Mouse (Mus musculus) lung, embryonic 15.5 days (tissue): ENCODE results near the gene Paqr9. TPM values are rescaled to one million over a fixed set of nuclear protein-coding genes. Genes with fewer than 3 reads are reported as not detected.

Experiments used
- ATAC-seq: fragments of 200-750 bp; cut with Nextera tagmentation; 2 replicates; pipeline ENCODE4 v1.8.0; 2017; ENCODE audit warnings: moderate number of reproducible peaks, borderline replicate concordance; ENCODE audit not compliant: low FRiP score, low TSS enrichment; ENCODE audit errors: extremely low read depth
- H3K27ac ChIP-seq: fragments of 300-500 bp; sonication (generic); 2 replicates; pipeline ENCODE4 v1.5.1; 2015; ENCODE audit warnings: moderate library complexity, mild to moderate bottlenecking, inconsistent platforms
- H3K27me3 ChIP-seq: fragments of 300-500 bp; sonication (generic); 2 replicates; pipeline ENCODE4 v1.6.1; 2015; ENCODE audit warnings: inconsistent platforms
- H3K36me3 ChIP-seq: fragments of 300-500 bp; sonication (generic); 2 replicates; pipeline ENCODE4 v1.6.1; 2015; ENCODE audit warnings: inconsistent platforms
- H3K4me1 ChIP-seq: fragments of 300-500 bp; sonication (generic); 2 replicates; pipeline ENCODE4 v1.6.1; 2015; ENCODE audit warnings: inconsistent platforms
- H3K4me2 ChIP-seq: fragments of 300-500 bp; sonication (generic); 2 replicates; pipeline ENCODE4 v1.6.1; 2015; ENCODE audit warnings: inconsistent platforms, mild to moderate bottlenecking, moderate library complexity
- H3K4me3 ChIP-seq: fragments of 300-500 bp; sonication (generic); 2 replicates; pipeline ENCODE4 v1.5.1; 2015; ENCODE audit warnings: mild to moderate bottlenecking, inconsistent platforms
- H3K9ac ChIP-seq: fragments of 300-500 bp; sonication (generic); 2 replicates; pipeline ENCODE4 v1.6.1; 2015; ENCODE audit warnings: inconsistent platforms
- H3K9me3 ChIP-seq: fragments of 300-500 bp; sonication (generic); 2 replicates; pipeline ENCODE4 v1.6.1; 2016; ENCODE audit warnings: inconsistent platforms
- WGBS: fragments of 180-500 bp; shearing (Covaris S2); methylation state at CpG from one replicate; pipeline ENCODE4 v1.1.7; 2015; 5-methylcytosine and 5-hydroxymethylcytosine counted together
- polyA plus RNA-seq: library from polyadenylated mRNA; unstranded; fragments of >200 nt; fragmentation: Nextera tagmentation; extraction: Ambion mirVana; gene quantifications from 2 replicates; pipeline ENCODE4 v1.2.1, GENCODE M21; 2015

Gene Paqr9
- polyA plus RNA-seq, 1 experiment from 2014 or later = 0.12 TPM

DNA sequence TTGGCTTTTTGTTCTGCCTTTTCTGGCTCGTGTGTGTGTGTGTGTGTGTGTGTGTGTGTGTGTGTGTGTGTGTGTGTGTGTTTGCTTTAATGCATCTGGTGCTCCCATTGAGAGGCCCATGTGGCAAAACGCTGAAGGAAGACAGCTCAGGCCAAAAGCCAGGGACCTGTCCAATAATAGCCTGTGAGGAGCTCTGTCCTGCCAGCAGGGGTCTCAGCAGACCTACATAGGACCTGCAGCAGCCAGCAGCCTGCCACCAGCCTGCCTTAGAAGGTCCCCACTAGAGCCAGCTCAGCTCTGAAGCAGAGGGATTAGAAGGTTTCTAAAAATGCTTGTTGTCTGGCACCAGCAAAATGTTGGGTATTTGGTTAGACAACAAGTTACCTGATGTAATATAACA is 33.5 kb upstream of the Paqr9 start:
- no peaks in the 10 kb centered on the region for H3K4me1 ChIP-seq
- H3K9ac ChIP-seq = no peak overlapping the region
- peak; percentile 65; the same call in 1 of the 2 replicates for ATAC-seq
- no peak overlapping the region for H3K27ac ChIP-seq
- no peak overlapping the region for H3K4me2 ChIP-seq
- 4% methylated on average over 2 of the region's 2 CpGs for WGBS
- H3K27me3 ChIP-seq = no peaks in the 10 kb centered on the region
- no peaks in the 10 kb centered on the region for H3K9me3 ChIP-seq
- no peak overlapping the region for H3K4me3 ChIP-seq
- no peaks in the 10 kb centered on the region for H3K36me3 ChIP-seq

GRCm38 (mm10) chr9:95527676-95528075 is 31.8 kb upstream of the Paqr9 start:
- Histone ChIP-seq H3K4me2 (no peak overlapping the region), H3K9me3 (no peaks in the 10 kb centered on the region), H3K4me1 (no peaks in the 10 kb centered on the region), H3K9ac (no peak overlapping the region), H3K4me3 (no peak overlapping the region), H3K27me3 (no peaks in the 10 kb centered on the region), H3K36me3 (no peaks in the 10 kb centered on the region), H3K27ac (no peak overlapping the region)
- 26% methylated on average over 2 of the region's 2 CpGs for WGBS
- ATAC-seq = no peak

GRCm38 (mm10) chr9:95531144-95531543 is 28.3 kb upstream of the Paqr9 start:
- Histone ChIP-seq H3K27ac (no peak overlapping the region), H3K4me3 (no peak overlapping the region), H3K9ac (no peak overlapping the region), H3K36me3 (no peaks in the 10 kb centered on the region), H3K4me1 (no peaks in the 10 kb centered on the region), H3K4me2 (no peak overlapping the region), H3K27me3 (no peaks in the 10 kb centered on the region), H3K9me3 (no peaks in the 10 kb centered on the region)
- WGBS = 68% methylated on average over 3 of the region's 3 CpGs
- ATAC-seq = no peak

DNA sequence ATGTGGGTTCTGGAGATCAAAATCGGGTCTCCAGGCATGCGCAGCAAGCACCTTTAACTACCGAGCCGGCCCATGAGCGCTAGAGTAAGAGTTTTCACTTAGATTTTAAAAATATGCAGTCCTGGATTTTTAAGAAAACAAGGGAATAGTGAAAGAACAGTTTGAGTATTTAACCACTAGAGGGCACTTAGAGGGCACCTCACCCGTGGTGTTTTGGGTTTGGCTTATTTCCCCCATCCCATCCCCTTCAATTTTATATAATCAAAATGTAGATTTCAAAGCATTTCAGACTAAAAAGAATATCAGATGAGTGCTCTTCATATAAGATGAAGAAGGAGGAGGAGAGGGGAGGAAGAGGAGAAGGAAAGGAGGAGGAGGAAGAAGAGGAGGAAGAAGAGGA is 25.6 kb upstream of the Paqr9 start:
- WGBS = 29% methylated on average over 6 of the region's 6 CpGs
- H3K9ac ChIP-seq = no peak overlapping the region
- no peak overlapping the region for H3K4me2 ChIP-seq
- H3K27me3 ChIP-seq = no peaks in the 10 kb centered on the region
- H3K36me3 ChIP-seq = no peaks in the 10 kb centered on the region
- no peak overlapping the region for H3K4me3 ChIP-seq
- no peaks in the 10 kb centered on the region for H3K9me3 ChIP-seq
- H3K27ac ChIP-seq = no peak overlapping the region
- H3K4me1 ChIP-seq = no peaks in the 10 kb centered on the region
- no peak for ATAC-seq

GRCm38 (mm10) chr9:95539176-95539800 is 20.2 kb upstream of the Paqr9 start:
- H3K4me1 ChIP-seq = no peaks in the 10 kb centered on the region
- H3K27ac ChIP-seq = no peak overlapping the region
- WGBS = 71% methylated on average over 2 of the region's 2 CpGs
- no peak overlapping the region for H3K4me3 ChIP-seq
- H3K9ac ChIP-seq = no peak overlapping the region
- no peaks in the 10 kb centered on the region for H3K36me3 ChIP-seq
- no peaks in the 10 kb centered on the region for H3K27me3 ChIP-seq
- H3K9me3 ChIP-seq = no peaks in the 10 kb centered on the region
- ATAC-seq = no peak
- H3K4me2 ChIP-seq = no peak overlapping the region

DNA sequence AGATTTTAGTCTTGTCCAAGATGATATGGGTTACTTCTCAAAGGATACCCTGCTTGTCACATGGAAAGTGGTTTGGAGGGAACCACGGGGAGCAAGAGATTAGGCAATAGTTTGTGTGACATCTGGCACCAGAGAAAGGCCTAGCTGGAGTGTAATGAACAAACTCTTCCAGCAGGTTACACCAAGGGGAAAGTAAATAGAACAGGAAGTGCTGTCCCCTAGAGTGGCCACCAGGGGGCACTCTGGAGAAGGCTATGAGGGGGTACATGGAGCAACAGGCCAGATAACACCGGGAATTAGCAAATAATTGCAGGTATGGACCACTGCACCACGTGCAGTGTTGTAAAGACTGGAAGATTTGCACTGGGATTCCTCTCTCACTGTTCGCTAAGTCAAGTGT is 19.0 kb upstream of the Paqr9 start:
- no peaks in the 10 kb centered on the region for H3K27me3 ChIP-seq
- H3K27ac ChIP-seq = no peak overlapping the region
- no peak overlapping the region for H3K4me2 ChIP-seq
- H3K36me3 ChIP-seq = no peaks in the 10 kb centered on the region
- no peak overlapping the region for H3K4me3 ChIP-seq
- H3K4me1 ChIP-seq = no peaks in the 10 kb centered on the region
- H3K9ac ChIP-seq = no peak overlapping the region
- H3K9me3 ChIP-seq = no peaks in the 10 kb centered on the region
- WGBS = 48% methylated on average over 4 of the region's 4 CpGs
- ATAC-seq = no peak

GRCm38 (mm10) chr9:95541208-95541607 is 18.2 kb upstream of the Paqr9 start:
- ATAC-seq = no peak
- Histone ChIP-seq H3K36me3 (no peaks in the 10 kb centered on the region), H3K9me3 (no peaks in the 10 kb centered on the region), H3K27ac (no peak overlapping the region), H3K9ac (no peak overlapping the region), H3K4me2 (no peak overlapping the region), H3K4me1 (no peaks in the 10 kb centered on the region), H3K27me3 (no peaks in the 10 kb centered on the region), H3K4me3 (no peak overlapping the region)

GRCm38 (mm10) chr9:95541650-95542432 is 17.6 kb upstream of the Paqr9 start:
- Histone ChIP-seq H3K27ac (no peak overlapping the region), H3K4me1 (no peaks in the 10 kb centered on the region), H3K4me3 (no peak overlapping the region), H3K9ac (no peak overlapping the region), H3K27me3 (no peaks in the 10 kb centered on the region), H3K9me3 (no peaks in the 10 kb centered on the region), H3K36me3 (no peaks in the 10 kb centered on the region), H3K4me2 (no peak overlapping the region)
- ATAC-seq = no peak
- 74% methylated on average over 15 of the region's 15 CpGs for WGBS

- ATAC-seq = no peak
- H3K36me3 ChIP-seq = no peaks in the 10 kb centered on the region
- no peak overlapping the region for H3K27ac ChIP-seq
- H3K27me3 ChIP-seq = no peaks in the 10 kb centered on the region
- WGBS = 74% methylated on average over 6 of the region's 6 CpGs
- no peak overlapping the region for H3K4me2 ChIP-seq
- no peak overlapping the region for H3K9ac ChIP-seq
- no peaks in the 10 kb centered on the region for H3K4me1 ChIP-seq
- H3K9me3 ChIP-seq = no peaks in the 10 kb centered on the region
- H3K4me3 ChIP-seq = no peak overlapping the region
Measured at GRCm38 (mm10) chr9:95542475-95542874, 17.0 kb upstream of the Paqr9 start.

DNA sequence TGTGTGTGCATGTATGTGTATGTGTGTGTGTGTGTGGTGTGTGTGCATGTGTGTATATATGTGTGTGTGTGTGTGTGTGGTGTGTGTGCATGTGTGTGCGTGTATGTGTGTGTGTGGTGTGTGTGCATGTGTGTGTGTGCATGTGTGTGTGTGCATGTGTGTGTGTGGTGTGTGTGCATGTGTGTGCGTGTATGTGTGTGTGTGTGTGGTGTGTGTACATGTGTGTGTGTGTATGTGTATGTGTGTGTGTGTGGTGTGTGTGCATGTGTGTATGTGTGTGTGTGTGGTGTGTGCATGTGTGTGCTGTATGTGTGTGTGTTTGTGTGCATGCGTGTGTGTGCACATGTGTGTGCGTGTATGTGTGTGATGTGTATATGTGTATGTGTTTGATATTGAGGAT is 14.9 kb upstream of the Paqr9 start:
- H3K27ac ChIP-seq = no peak overlapping the region
- no peaks in the 10 kb centered on the region for H3K4me1 ChIP-seq
- H3K9ac ChIP-seq = no peak overlapping the region
- no peak overlapping the region for H3K4me3 ChIP-seq
- H3K27me3 ChIP-seq = peaks cover under 1% of the 10 kb centered on the region; the same call in 1 of the 2 replicates
- no peaks in the 10 kb centered on the region for H3K36me3 ChIP-seq
- no peaks in the 10 kb centered on the region for H3K9me3 ChIP-seq
- H3K4me2 ChIP-seq = no peak overlapping the region
- 92% methylated on average over 4 of the region's 4 CpGs for WGBS
- ATAC-seq = no peak

GRCm38 (mm10) chr9:95546679-95547078 is 12.8 kb upstream of the Paqr9 start:
- WGBS = 59% methylated on average over 7 of the region's 7 CpGs
- Histone ChIP-seq H3K4me3 (no peak overlapping the region), H3K9ac (no peak overlapping the region), H3K27ac (no peak overlapping the region), H3K27me3 (peaks cover 3% of the 10 kb centered on the region; the same call in 1 of the 2 replicates), H3K4me1 (no peaks in the 10 kb centered on the region), H3K36me3 (no peaks in the 10 kb centered on the region), H3K4me2 (no peak overlapping the region), H3K9me3 (no peaks in the 10 kb centered on the region)
- no peak for ATAC-seq

GRCm38 (mm10) chr9:95549626-95550411 is 9.6 kb upstream of the Paqr9 start:
- Histone ChIP-seq H3K36me3 (no peaks in the 10 kb centered on the region), H3K4me2 (no peak overlapping the region), H3K4me3 (no peak overlapping the region), H3K27ac (no peak overlapping the region), H3K4me1 (no peaks in the 10 kb centered on the region), H3K27me3 (peaks cover 12% of the 10 kb centered on the region; the same call in 1 of the 2 replicates), H3K9ac (no peak overlapping the region), H3K9me3 (no peaks in the 10 kb centered on the region)
- WGBS = 57% methylated on average over 15 of the region's 15 CpGs
- ATAC-seq = no peak
